Mouse (Mus musculus): ENCODE measurements around the gene Xkr7. TPM values are rescaled to one million over a fixed set of nuclear protein-coding genes. Genes with fewer than 3 reads are reported as not detected.

Xkr7 gene
- polyA plus RNA-seq, 1 experiment from 2014 or later: 0.14 TPM

GRCm38 (mm10) chr2:153084261-153084976 lies 52.8 kb downstream of the Xkr7 start:
- Histone ChIP-seq H3K27me3 (ENCODE audit: poor library complexity, severe bottlenecking) (0 out of 2 replicates have a peak, but pooled peaks cover 2% of the 10 kb centered on the region), H3K27ac (no peak overlapping the region), H3K4me1 (no peaks in the 10 kb centered on the region), H3K9me3 (no peaks in the 10 kb centered on the region), H3K36me3 (replicated peaks) (no peaks in the 10 kb centered on the region), H3K4me3 (no peak overlapping the region)
- no peak for DNase-seq (ENCODE audit: extremely low spot score, low spot score)
- WGBS: 65% methylated on average over 7 of the region's 7 CpGs

- Histone ChIP-seq H3K4me1 (no peaks in the 10 kb centered on the region), H3K27ac (no peak overlapping the region), H3K9me3 (no peaks in the 10 kb centered on the region), H3K4me3 (no peak overlapping the region), H3K36me3 (replicated peaks) (no peaks in the 10 kb centered on the region), H3K27me3 (ENCODE audit: poor library complexity, severe bottlenecking) (no peaks in the 10 kb centered on the region)
- WGBS: 88% methylated on average over 6 of the region's 6 CpGs
- no peak for DNase-seq (ENCODE audit: extremely low spot score, low spot score)
These were observed 53.9 kb downstream of the Xkr7 start for GRCm38 (mm10) chr2:153085556-153085955.

DNA sequence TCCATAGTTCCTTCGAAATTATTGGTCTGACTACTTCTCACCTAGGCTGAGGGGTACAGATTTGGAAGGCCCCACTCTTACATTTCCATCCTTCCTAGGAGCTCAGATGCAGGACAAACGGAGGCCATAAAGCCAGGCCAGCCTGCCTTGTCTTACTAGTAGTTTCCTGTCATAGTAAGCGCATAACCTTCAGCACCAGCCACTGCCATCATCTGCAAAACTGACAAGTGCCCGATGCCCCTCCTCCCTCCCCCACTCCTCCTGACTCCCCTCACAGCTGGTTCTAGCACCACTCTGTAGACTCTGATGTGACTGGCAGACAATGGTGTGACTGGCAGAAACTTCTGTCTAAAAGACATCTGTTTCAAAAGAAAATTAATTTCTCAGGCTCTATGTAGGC lies 54.5 kb downstream of the Xkr7 start:
- H3K36me3 ChIP-seq (replicated peaks): no peaks in the 10 kb centered on the region
- no peaks in the 10 kb centered on the region for H3K27me3 ChIP-seq (ENCODE audit: poor library complexity, severe bottlenecking)
- H3K4me3 ChIP-seq: no peak overlapping the region
- no peaks in the 10 kb centered on the region for H3K9me3 ChIP-seq
- 92% methylated on average over 4 of the region's 4 CpGs for WGBS
- DNase-seq (ENCODE audit: extremely low spot score, low spot score): no peak
- H3K27ac ChIP-seq: no peak overlapping the region
- H3K4me1 ChIP-seq: no peaks in the 10 kb centered on the region

GRCm38 (mm10) chr2:153087091-153087490 lies 55.4 kb downstream of the Xkr7 start:
- H3K27ac ChIP-seq: no peak overlapping the region
- H3K27me3 ChIP-seq (ENCODE audit: poor library complexity, severe bottlenecking): no peaks in the 10 kb centered on the region
- H3K9me3 ChIP-seq: no peaks in the 10 kb centered on the region
- no peaks in the 10 kb centered on the region for H3K36me3 ChIP-seq (replicated peaks)
- H3K4me3 ChIP-seq: no peak overlapping the region
- 88% methylated on average over 10 of the region's 10 CpGs for WGBS
- no peaks in the 10 kb centered on the region for H3K4me1 ChIP-seq
- DNase-seq (ENCODE audit: extremely low spot score, low spot score): no peak

- peaks cover 3% of the 10 kb centered on the region; the same call in 1 of the 2 replicates for H3K9me3 ChIP-seq
- no peak for DNase-seq (ENCODE audit: extremely low spot score, low spot score)
- no peaks in the 10 kb centered on the region for H3K36me3 ChIP-seq (replicated peaks)
- no peaks in the 10 kb centered on the region for H3K4me1 ChIP-seq
- no peak overlapping the region for H3K4me3 ChIP-seq
- WGBS: 73% methylated on average over 2 of the region's 2 CpGs
- no peaks in the 10 kb centered on the region for H3K27me3 ChIP-seq (ENCODE audit: poor library complexity, severe bottlenecking)
- no peak overlapping the region for H3K27ac ChIP-seq
These were observed 57.7 kb downstream of the Xkr7 start for GRCm38 (mm10) chr2:153089316-153089715.

DNA sequence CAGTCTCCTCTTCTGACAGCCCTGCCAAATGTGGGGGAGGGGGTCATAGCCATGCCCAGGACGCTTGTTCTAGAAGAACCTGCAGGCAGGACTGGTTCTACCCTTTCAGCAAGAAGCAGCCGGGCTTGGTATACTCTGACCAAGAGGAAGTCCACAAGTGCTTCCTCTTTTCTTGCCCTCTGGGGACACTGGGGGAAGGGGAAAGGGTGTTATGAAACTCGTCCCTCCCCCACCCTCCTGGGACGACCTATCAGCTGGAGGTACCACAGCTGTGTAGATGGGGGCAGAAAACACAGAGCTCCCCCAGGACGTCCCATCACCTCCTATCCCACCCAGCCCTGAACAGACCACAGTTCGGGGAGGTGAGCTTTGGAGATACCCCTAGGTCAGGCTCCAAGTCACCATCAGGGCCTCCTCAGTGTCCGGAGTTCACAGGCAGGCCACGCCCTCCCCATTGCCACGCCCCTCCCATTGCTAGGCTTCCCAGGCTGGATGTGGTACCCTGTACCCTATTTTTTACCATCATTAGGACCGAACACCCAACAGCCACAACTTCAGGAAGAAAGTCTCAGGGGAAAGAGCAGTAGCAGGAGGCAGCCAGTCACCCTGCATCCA lies 59.0 kb downstream of the Xkr7 start:
- WGBS: 38% methylated on average over 10 of the region's 10 CpGs

More for the DNA sequence above, 59.0 kb downstream of the Xkr7 start:
- H3K27me3 ChIP-seq (ENCODE audit: poor library complexity, severe bottlenecking): no peaks in the 10 kb centered on the region
- H3K4me3 ChIP-seq: no peak overlapping the region
- no peak overlapping the region for H3K27ac ChIP-seq
- no peak for DNase-seq (ENCODE audit: extremely low spot score, low spot score)
- no peaks in the 10 kb centered on the region for H3K4me1 ChIP-seq
- peaks cover 3% of the 10 kb centered on the region; the same call in 1 of the 2 replicates for H3K9me3 ChIP-seq
- H3K36me3 ChIP-seq (replicated peaks): no peaks in the 10 kb centered on the region

Other genes with a start within 250 kb of the Xkr7 start
- 98.5 and 104 TPM in 2 replicates for gene Bcl2l1, start 200.1 kb upstream of the Xkr7 start, polyA plus RNA-seq (2016; fragmentation: Nextera tagmentation; extraction: Ambion mirVana)
- 162 and 163 TPM in 2 replicates for gene Tpx2, start 183.9 kb upstream of the Xkr7 start, polyA plus RNA-seq (2016; fragmentation: Nextera tagmentation; extraction: Ambion mirVana)
- gene Mylk2, start 120.5 kb upstream of the Xkr7 start, polyA plus RNA-seq (2016; fragmentation: Nextera tagmentation; extraction: Ambion mirVana): 0.06 and 0.12 TPM in 2 replicates
- 0.34 and 0.60 TPM in 2 replicates for gene Foxs1, start 98.6 kb upstream of the Xkr7 start, polyA plus RNA-seq (2016; fragmentation: Nextera tagmentation; extraction: Ambion mirVana)
- 0.42 and 0.95 TPM in 2 replicates for gene Dusp15, start 80.2 kb upstream of the Xkr7 start, polyA plus RNA-seq (2016; fragmentation: Nextera tagmentation; extraction: Ambion mirVana)
- 1.3 and 1.6 TPM in 2 replicates for gene Ttll9, start 69.4 kb upstream of the Xkr7 start, polyA plus RNA-seq (2016; fragmentation: Nextera tagmentation; extraction: Ambion mirVana)
- gene Pdrg1, start 16.4 kb upstream of the Xkr7 start, polyA plus RNA-seq (2016; fragmentation: Nextera tagmentation; extraction: Ambion mirVana): 88.5 and 90.8 TPM in 2 replicates
- gene Ccm2l, start 34.1 kb downstream of the Xkr7 start, polyA plus RNA-seq (2016; fragmentation: Nextera tagmentation; extraction: Ambion mirVana): 0.83 and 0.84 TPM in 2 replicates
- 0.92 and 1.5 TPM in 2 replicates for gene Hck, start 76.6 kb downstream of the Xkr7 start, polyA plus RNA-seq (2016; fragmentation: Nextera tagmentation; extraction: Ambion mirVana)
- 65.3 and 66.0 TPM in 2 replicates for gene Tm9sf4, start 129.5 kb downstream of the Xkr7 start, polyA plus RNA-seq (2016; fragmentation: Nextera tagmentation; extraction: Ambion mirVana)
- gene Tspyl3, start 193.6 kb downstream of the Xkr7 start, polyA plus RNA-seq (2016; fragmentation: Nextera tagmentation; extraction: Ambion mirVana): 5.0 and 5.4 TPM in 2 replicates
- 30.5 and 31.7 TPM in 2 replicates for gene Plagl2, start 209.6 kb downstream of the Xkr7 start, polyA plus RNA-seq (2016; fragmentation: Nextera tagmentation; extraction: Ambion mirVana)
- 5.9 and 6.4 TPM in 2 replicates for gene Pofut1, start 209.7 kb downstream of the Xkr7 start, polyA plus RNA-seq (2016; fragmentation: Nextera tagmentation; extraction: Ambion mirVana)